Mouse (Mus musculus) fat pad, adult 2 months (tissue): ENCODE measurements around the gene Gal3st2b.
"Not testable (repeated sequence)": the region's sequence is repeated elsewhere in the genome, so short reads cannot be mapped to it uniquely, and the experiment has no call there.

Experiments
- DNase-seq: peaks from one replicate; pipeline ENCODE4 v3.0.0-alpha.2; 2011; ENCODE audit warnings: low read depth, low spot score; ENCODE audit errors: extremely low read depth

Gal3st2b gene

GRCm38 (mm10) chr1:93918011-93918410, at the start of gene Gal3st2b:
TSS of gene Gal3st2b (plus strand) at chr1:93918311.
- not testable (repeated sequence) for DNase-seq

- not testable (repeated sequence) for DNase-seq
Observed at GRCm38 (mm10) chr1:93871594-93872105, 46.5 kb upstream of the Gal3st2b start.

GRCm38 (mm10) chr1:93874405-93874804, 43.7 kb upstream of the Gal3st2b start:
- not testable (repeated sequence) for DNase-seq

- DNase-seq = not testable (repeated sequence)
Observed at GRCm38 (mm10) chr1:93881778-93882177, 36.3 kb upstream of the Gal3st2b start.

- DNase-seq = not testable (repeated sequence)
Observed at GRCm38 (mm10) chr1:93890936-93891335, 27.2 kb upstream of the Gal3st2b start.

GRCm38 (mm10) chr1:93897395-93897794, 20.7 kb upstream of the Gal3st2b start:
- not testable (repeated sequence) for DNase-seq

GRCm38 (mm10) chr1:93901291-93901690, 16.8 kb upstream of the Gal3st2b start:
- DNase-seq = not testable (repeated sequence)

- DNase-seq = not testable (repeated sequence)
Observed at GRCm38 (mm10) chr1:93906690-93907089, 11.4 kb upstream of the Gal3st2b start.

GRCm38 (mm10) chr1:93908977-93909586, 9.0 kb upstream of the Gal3st2b start:
- DNase-seq = not testable (repeated sequence)

GRCm38 (mm10) chr1:93911877-93912276, 6.2 kb upstream of the Gal3st2b start:
- DNase-seq = not testable (repeated sequence)

- not testable (repeated sequence) for DNase-seq
Observed at GRCm38 (mm10) chr1:93917160-93917559, 951 bp upstream of the Gal3st2b start.

GRCm38 (mm10) chr1:93918775-93919174, 664 bp downstream of the Gal3st2b start:
- not testable (repeated sequence) for DNase-seq

- not testable (repeated sequence) for DNase-seq
Observed at GRCm38 (mm10) chr1:93919321-93919720, 1.2 kb downstream of the Gal3st2b start.

- DNase-seq = not testable (repeated sequence)
Observed at GRCm38 (mm10) chr1:93922609-93923008, 4.5 kb downstream of the Gal3st2b start.

GRCm38 (mm10) chr1:93923098-93923497, 5.0 kb downstream of the Gal3st2b start:
- DNase-seq = not testable (repeated sequence)

GRCm38 (mm10) chr1:93935378-93935777, 17.3 kb downstream of the Gal3st2b start:
- not testable (repeated sequence) for DNase-seq

- not testable (repeated sequence) for DNase-seq
Observed at GRCm38 (mm10) chr1:93937807-93938206, 19.7 kb downstream of the Gal3st2b start.

- DNase-seq = not testable (repeated sequence)
Observed at GRCm38 (mm10) chr1:93938415-93938814, 20.3 kb downstream of the Gal3st2b start.

GRCm38 (mm10) chr1:93949087-93949486, 31.0 kb downstream of the Gal3st2b start:
- DNase-seq = not testable (repeated sequence)

- not testable (repeated sequence) for DNase-seq
Observed at GRCm38 (mm10) chr1:93966489-93966888, 48.4 kb downstream of the Gal3st2b start.

GRCm38 (mm10) chr1:93970380-93970779, 52.3 kb downstream of the Gal3st2b start:
- not testable (repeated sequence) for DNase-seq

GRCm38 (mm10) chr1:93970797-93971196, 52.7 kb downstream of the Gal3st2b start:
- not testable (repeated sequence) for DNase-seq
